Mouse (Mus musculus) kidney, adult 2 months (tissue): ENCODE measurements around the gene Btbd19.

Experiments used
- CTCF ChIP-seq: fragments of 200-500 bp; conservative IDR thresholded peaks from 2 replicates; pipeline ENCODE4 v1.5.1; 2011; ENCODE audit warnings: low read depth, mild to moderate bottlenecking, control low read depth, low read length, moderate library complexity, mixed read lengths; ENCODE audit not compliant: insufficient read depth, insufficient read length
- POLR2A ChIP-seq: fragments of 200-500 bp; IDR thresholded peaks from one replicate; pipeline ENCODE4 v1.6.1; 2011; ENCODE audit warnings: low read depth, low read length, control low read depth

- no peak for TF ChIP-seq CTCF
- TF ChIP-seq POLR2A: no peak
These were observed 7.6 kb downstream of the Btbd19 start for GRCm38 (mm10) chr4:117117931-117118330.
